Mouse (Mus musculus): ENCODE results near the gene Urad. TPM values are rescaled to one million over a fixed set of nuclear protein-coding genes. Genes with fewer than 3 reads are reported as not detected.

The Urad gene
- polyA plus RNA-seq, 1 experiment from 2014 or later: not detected

DNA sequence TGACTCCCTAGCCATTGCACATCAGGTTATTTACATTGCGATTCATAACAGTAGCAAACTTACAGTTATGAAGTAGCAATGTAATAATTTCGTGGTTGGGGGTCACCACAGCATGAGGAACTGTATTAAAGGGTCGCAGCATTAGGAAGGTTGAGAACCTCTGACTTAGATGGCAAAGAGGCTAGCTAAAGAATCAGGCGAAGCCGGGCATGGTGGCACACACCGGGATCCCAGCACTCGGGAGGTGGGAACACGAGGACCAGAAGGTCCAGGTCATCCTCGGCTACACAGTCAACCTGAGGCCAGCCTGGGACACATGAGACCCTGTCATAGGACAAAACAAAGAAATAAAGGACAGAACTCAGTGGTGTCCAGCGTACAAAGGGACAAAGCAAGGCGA is 7.7 kb upstream of the Urad start:
- H3K27ac ChIP-seq (ENCODE audit: low read length): no peak overlapping the region
- H3K27me3 ChIP-seq (ENCODE audit: insufficient read depth, low read length): no peaks in the 10 kb centered on the region
- H3K4me3 ChIP-seq (ENCODE audit: low read length): no peak overlapping the region
- peaks cover 4% of the 10 kb centered on the region; the same call in 1 of the 2 replicates for H3K4me1 ChIP-seq (ENCODE audit: insufficient read depth, low read length)
- H3K4me2 ChIP-seq (replicated peaks; ENCODE audit: low read depth, low read length): no peak overlapping the region
- ATAC-seq (ENCODE audit: low FRiP score, low TSS enrichment): no peak
- no peak overlapping the region for H3K9ac ChIP-seq (replicated peaks; ENCODE audit: low read length)
- H3K9me3 ChIP-seq (ENCODE audit: low read length): peaks cover 3% of the 10 kb centered on the region; the same call in 1 of the 2 replicates
- WGBS: 86% methylated on average over 11 of the region's 11 CpGs
- no peaks in the 10 kb centered on the region for H3K36me3 ChIP-seq (ENCODE audit: insufficient read depth, low read length)

GRCm38 (mm10) chr5:147327636-147328035 is 5.4 kb upstream of the Urad start:
- Histone ChIP-seq H3K36me3 (ENCODE audit: insufficient read depth, low read length) (no peaks in the 10 kb centered on the region), H3K4me2 (replicated peaks; ENCODE audit: low read depth, low read length) (no peak overlapping the region), H3K27ac (ENCODE audit: low read length) (no peak overlapping the region), H3K4me3 (ENCODE audit: low read length) (no peak overlapping the region), H3K9me3 (ENCODE audit: low read length) (peaks cover 3% of the 10 kb centered on the region; the same call in 1 of the 2 replicates), H3K9ac (replicated peaks; ENCODE audit: low read length) (no peak overlapping the region), H3K4me1 (ENCODE audit: insufficient read depth, low read length) (peaks cover 1% of the 10 kb centered on the region; the same call in 1 of the 2 replicates), H3K27me3 (ENCODE audit: insufficient read depth, low read length) (peaks cover 5% of the 10 kb centered on the region)
- whole genome bisulfite sequencing: 87% methylated on average over 5 of the region's 5 CpGs
- ATAC-seq (ENCODE audit: low FRiP score, low TSS enrichment): no peak

DNA sequence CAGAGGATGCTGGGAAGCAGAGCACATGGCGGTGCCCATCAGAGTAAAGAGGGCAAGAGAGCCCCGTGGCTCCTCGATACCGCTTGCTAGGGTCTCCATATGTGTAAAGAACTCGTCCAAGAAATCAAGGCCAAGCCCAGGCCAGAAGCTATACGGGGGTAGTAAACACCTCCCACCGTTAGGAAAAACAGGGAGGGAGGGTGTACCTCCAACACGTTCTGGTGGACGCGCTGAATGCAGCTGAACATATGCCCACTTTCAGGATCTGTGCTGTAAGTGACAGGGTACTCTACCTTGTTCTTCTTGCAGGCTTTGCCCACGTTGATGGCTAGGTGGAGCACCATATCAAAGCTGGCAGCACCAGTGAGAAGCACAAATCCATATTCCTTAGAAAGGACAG is 3.7 kb upstream of the Urad start:
- no peaks in the 10 kb centered on the region; the same call in 1 of the 2 replicates for H3K4me1 ChIP-seq (ENCODE audit: insufficient read depth, low read length)
- H3K9ac ChIP-seq (replicated peaks; ENCODE audit: low read length): no peak overlapping the region
- H3K27ac ChIP-seq (ENCODE audit: low read length): no peak overlapping the region
- no peaks in the 10 kb centered on the region for H3K36me3 ChIP-seq (ENCODE audit: insufficient read depth, low read length)
- H3K4me3 ChIP-seq (ENCODE audit: low read length): no peak overlapping the region
- no peak overlapping the region for H3K4me2 ChIP-seq (replicated peaks; ENCODE audit: low read depth, low read length)
- H3K27me3 ChIP-seq (ENCODE audit: insufficient read depth, low read length): peaks cover 22% of the 10 kb centered on the region
- no peak for ATAC-seq (ENCODE audit: low FRiP score, low TSS enrichment)
- H3K9me3 ChIP-seq (ENCODE audit: low read length): peaks cover 3% of the 10 kb centered on the region; the same call in 1 of the 2 replicates
- WGBS: 70% methylated on average over 11 of the region's 11 CpGs

GRCm38 (mm10) chr5:147323237-147323917 is 1.1 kb upstream of the Urad start:
- Histone ChIP-seq H3K4me1 (ENCODE audit: insufficient read depth, low read length) (no peaks in the 10 kb centered on the region; the same call in 1 of the 2 replicates), H3K4me2 (replicated peaks; ENCODE audit: low read depth, low read length) (no peak overlapping the region), H3K27me3 (ENCODE audit: insufficient read depth, low read length) (peaks cover 39% of the 10 kb centered on the region), H3K27ac (ENCODE audit: low read length) (no peak overlapping the region), H3K9ac (replicated peaks; ENCODE audit: low read length) (no peak overlapping the region), H3K4me3 (ENCODE audit: low read length) (no peak overlapping the region), H3K9me3 (ENCODE audit: low read length) (peaks cover 3% of the 10 kb centered on the region; the same call in 1 of the 2 replicates), H3K36me3 (ENCODE audit: insufficient read depth, low read length) (no peaks in the 10 kb centered on the region)
- ATAC-seq (ENCODE audit: low FRiP score, low TSS enrichment): peak; percentile 46
- 18% methylated on average over 17 of the region's 17 CpGs for WGBS

DNA sequence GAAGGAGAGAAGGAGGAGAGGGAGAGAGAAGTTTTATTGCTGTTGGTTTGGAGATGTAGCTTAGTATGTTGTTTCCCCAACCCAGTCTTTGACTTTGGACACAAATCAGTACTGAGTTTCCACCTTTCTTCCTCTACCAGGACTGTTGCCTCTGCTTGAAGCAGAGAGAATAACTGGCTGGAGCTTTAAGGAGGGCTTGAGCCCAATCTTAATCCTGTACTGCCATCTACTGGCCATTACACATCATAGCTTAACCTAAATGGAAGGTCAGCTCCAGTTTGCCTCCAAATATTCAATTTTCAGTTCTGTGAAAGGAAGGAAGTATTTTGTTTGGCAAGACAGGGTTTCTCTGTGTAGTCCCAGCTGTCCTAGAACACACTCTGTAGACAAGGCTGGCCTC is 2.6 kb downstream of the Urad start:
- no peak overlapping the region for H3K4me2 ChIP-seq (replicated peaks; ENCODE audit: low read depth, low read length)
- H3K36me3 ChIP-seq (ENCODE audit: insufficient read depth, low read length): no peaks in the 10 kb centered on the region
- no peak overlapping the region for H3K9ac ChIP-seq (replicated peaks; ENCODE audit: low read length)
- peak; percentile 65; the same call in 1 of the 2 replicates for ATAC-seq (ENCODE audit: low FRiP score, low TSS enrichment)
- H3K27ac ChIP-seq (ENCODE audit: low read length): no peak overlapping the region
- H3K4me3 ChIP-seq (ENCODE audit: low read length): no peak overlapping the region
- no peaks in the 10 kb centered on the region for H3K9me3 ChIP-seq (ENCODE audit: low read length)
- H3K27me3 ChIP-seq (ENCODE audit: insufficient read depth, low read length): peaks cover 76% of the 10 kb centered on the region
- no peaks in the 10 kb centered on the region; the same call in none of the 2 replicates for H3K4me1 ChIP-seq (ENCODE audit: insufficient read depth, low read length)

GRCm38 (mm10) chr5:147317991-147318390 is 4.2 kb downstream of the Urad start:
- Histone ChIP-seq H3K9ac (replicated peaks; ENCODE audit: low read length) (no peak overlapping the region), H3K27me3 (ENCODE audit: insufficient read depth, low read length) (peaks cover 91% of the 10 kb centered on the region), H3K27ac (ENCODE audit: low read length) (no peak overlapping the region), H3K4me3 (ENCODE audit: low read length) (no peak overlapping the region), H3K9me3 (ENCODE audit: low read length) (no peaks in the 10 kb centered on the region), H3K36me3 (ENCODE audit: insufficient read depth, low read length) (no peaks in the 10 kb centered on the region), H3K4me2 (replicated peaks; ENCODE audit: low read depth, low read length) (no peak overlapping the region), H3K4me1 (ENCODE audit: insufficient read depth, low read length) (no peaks in the 10 kb centered on the region; the same call in 1 of the 2 replicates)
- no peak; the same call in 1 of the 2 replicates for ATAC-seq (ENCODE audit: low FRiP score, low TSS enrichment)
- WGBS: 30% methylated on average over 7 of the region's 7 CpGs

DNA sequence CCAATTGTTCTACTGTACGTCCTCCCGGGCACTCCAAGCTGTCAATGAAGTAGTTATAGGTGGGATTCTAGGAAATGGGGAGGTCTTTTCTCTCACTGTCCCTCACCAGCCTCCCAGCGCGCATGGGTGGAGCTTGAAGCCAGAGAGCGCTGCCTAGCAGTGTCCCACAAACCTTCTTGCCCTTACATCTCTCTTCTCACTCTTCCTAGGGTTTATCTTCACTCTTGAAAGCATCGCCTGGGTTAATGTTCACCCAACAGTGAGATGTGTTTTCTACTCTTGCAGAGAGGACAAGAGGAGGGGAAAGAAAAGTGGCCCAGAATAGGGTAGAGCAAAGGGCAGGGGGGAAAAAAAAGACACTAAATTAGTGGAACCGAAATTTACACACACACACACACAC is 4.9 kb downstream of the Urad start:
- H3K27ac ChIP-seq (ENCODE audit: low read length): no peak overlapping the region
- no peak overlapping the region for H3K4me3 ChIP-seq (ENCODE audit: low read length)
- WGBS: 6% methylated on average over 7 of the region's 7 CpGs
- no peak for ATAC-seq (ENCODE audit: low FRiP score, low TSS enrichment)
- no peak overlapping the region for H3K4me2 ChIP-seq (replicated peaks; ENCODE audit: low read depth, low read length)
- no peaks in the 10 kb centered on the region for H3K36me3 ChIP-seq (ENCODE audit: insufficient read depth, low read length)
- H3K9me3 ChIP-seq (ENCODE audit: low read length): no peaks in the 10 kb centered on the region
- H3K27me3 ChIP-seq (ENCODE audit: insufficient read depth, low read length): peaks cover 91% of the 10 kb centered on the region
- no peaks in the 10 kb centered on the region; the same call in 1 of the 2 replicates for H3K4me1 ChIP-seq (ENCODE audit: insufficient read depth, low read length)
- no peak overlapping the region for H3K9ac ChIP-seq (replicated peaks; ENCODE audit: low read length)

DNA sequence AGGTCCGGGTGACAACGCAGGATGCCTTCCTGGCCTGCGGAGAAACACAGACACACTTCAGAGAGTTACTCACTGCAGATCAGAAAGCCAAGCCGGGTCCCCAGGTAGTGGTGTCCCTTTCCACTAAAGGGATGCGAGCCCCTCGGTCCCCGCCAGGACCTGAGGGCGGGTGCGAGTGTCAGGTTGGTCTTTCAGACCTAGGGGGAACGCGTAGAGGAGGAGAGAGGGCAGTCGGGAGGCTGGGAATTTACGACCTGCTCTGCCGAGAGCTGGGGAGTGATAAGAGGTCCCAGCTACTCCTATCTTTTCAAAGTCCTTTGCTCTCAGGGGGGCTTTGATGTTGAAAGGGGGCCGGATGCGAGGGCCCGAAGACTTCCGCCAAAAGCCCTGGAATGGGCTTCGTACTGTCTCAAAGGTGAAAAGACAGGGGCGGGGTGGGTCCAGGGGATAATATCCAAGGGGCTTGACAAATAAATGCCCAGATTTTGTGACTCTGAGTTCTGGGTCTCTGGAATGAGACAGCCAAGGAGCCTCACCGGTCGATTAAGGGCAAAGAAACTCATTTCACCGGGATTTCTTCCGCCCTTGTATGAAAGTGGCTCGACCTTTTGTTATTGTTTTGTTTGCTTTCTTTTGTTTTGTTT is 6.7 kb downstream of the Urad start:
- H3K4me1 ChIP-seq (ENCODE audit: insufficient read depth, low read length): no peaks in the 10 kb centered on the region; the same call in 1 of the 2 replicates
- H3K27me3 ChIP-seq (ENCODE audit: insufficient read depth, low read length): peaks cover 93% of the 10 kb centered on the region
- H3K9ac ChIP-seq (replicated peaks; ENCODE audit: low read length): no peak overlapping the region
- no peak for ATAC-seq (ENCODE audit: low FRiP score, low TSS enrichment)
- no peak overlapping the region for H3K4me2 ChIP-seq (replicated peaks; ENCODE audit: low read depth, low read length)
- no peak overlapping the region for H3K27ac ChIP-seq (ENCODE audit: low read length)
- no peaks in the 10 kb centered on the region for H3K9me3 ChIP-seq (ENCODE audit: low read length)
- peak overlapping the region; percentile 5; the same call in 1 of the 2 replicates for H3K4me3 ChIP-seq (ENCODE audit: low read length)
- WGBS: 1% methylated on average over 25 of the region's 25 CpGs
- no peaks in the 10 kb centered on the region for H3K36me3 ChIP-seq (ENCODE audit: insufficient read depth, low read length)

- Histone ChIP-seq H3K9ac (replicated peaks; ENCODE audit: low read length) (no peak overlapping the region), H3K36me3 (ENCODE audit: insufficient read depth, low read length) (no peaks in the 10 kb centered on the region), H3K4me1 (ENCODE audit: insufficient read depth, low read length) (no peaks in the 10 kb centered on the region; the same call in 1 of the 2 replicates), H3K9me3 (ENCODE audit: low read length) (no peaks in the 10 kb centered on the region), H3K4me3 (ENCODE audit: low read length) (peak overlapping the region; percentile 5; the same call in 1 of the 2 replicates), H3K27ac (ENCODE audit: low read length) (no peak overlapping the region), H3K27me3 (ENCODE audit: insufficient read depth, low read length) (peaks cover 94% of the 10 kb centered on the region), H3K4me2 (replicated peaks; ENCODE audit: low read depth, low read length) (no peak overlapping the region)
- ATAC-seq (ENCODE audit: low FRiP score, low TSS enrichment): 0 out of 2 replicates have a peak, but pooled peaks have one; percentile 36
- WGBS: under 1% methylated on average over 39 of the region's 39 CpGs
These were observed 7.4 kb downstream of the Urad start for GRCm38 (mm10) chr5:147314646-147315431.

Data from kidney, embryonic 16.5 days (tissue).